ENCODE assay signal across 16 mouse cellular contexts in genomic region chr6:88811880-88812400, GRCm38 (mm10). TPM values are rescaled to one million over a fixed set of nuclear protein-coding genes. Genes with fewer than 3 reads are reported as not detected.
DNase-seq lines count a peak whose midpoint lies in the region; ATAC-seq and TF ChIP-seq lines count a peak whose summit lies in the region.
"Had no signal": no experiment of that assay in that cellular context is flagged by ENCODE, and none has a peak within 500 bp of the region (broad histone marks: within the 10 kb centered on the region; RNA-seq: fewer than 3 reads in every experiment).

No protein-coding gene starts in this region.

- no peaks in the 10 kb centered on the region for H3K36me3 ChIP-seq in heart, embryonic 10.5 days
- peaks cover 70 to 95% of the 10 kb centered on the region in 2 experiments for H3K36me3 ChIP-seq in CH12.LX (replicated peaks in 1 of 2; ENCODE audit: control insufficient read depth in 1 of 2, insufficient read depth in 1 of 2, low read length in 1 of 2)
- H3K36me3 ChIP-seq in intestine, embryonic 15.5 days = no peaks in the 10 kb centered on the region
- H3K36me3 ChIP-seq: limb, embryonic 13.5 days; midbrain, embryonic 12.5 days had no signal

- DNase-seq in heart, embryonic 10.5 days (ENCODE audit: low spot score) = no peak
- DNase-seq in heart, postnatal 10 days = no peak
- no peak for DNase-seq in left cerebral cortex, adult 2 months (ENCODE audit: extremely low spot score in 1 of 2, low spot score in 2 of 2)
- no peak for DNase-seq in left cerebral cortex, postnatal 36 days (ENCODE audit: low spot score in 2 of 2)
- DNase-seq in CH12.LX (ENCODE audit: extremely low read depth) = no peak
- DNase-seq in c-Kit-positive CD71-positive TER-119-positive erythroid progenitor cells, embryonic 14.5 days (ENCODE audit: low spot score) = no peak
- DNase-seq: adrenal gland, adult 8-10 months; cerebellum, adult 18-20 months; spleen, adult 18-20 months had no signal

- peaks cover 42% of the 10 kb centered on the region for H3K4me1 ChIP-seq in heart, embryonic 10.5 days
- peaks cover 41 to 89% of the 10 kb centered on the region in 2 experiments for H3K4me1 ChIP-seq in CH12.LX (ENCODE audit: control insufficient read depth in 1 of 2, insufficient read depth in 2 of 2)
- peaks cover 17% of the 10 kb centered on the region for H3K4me1 ChIP-seq in intestine, embryonic 15.5 days (replicated peaks)

- H3K9me3 ChIP-seq in heart, embryonic 10.5 days = no peaks in the 10 kb centered on the region
- H3K9me3 ChIP-seq in CH12.LX (replicated peaks; ENCODE audit: low read length) = no peaks in the 10 kb centered on the region
- no peaks in the 10 kb centered on the region for H3K9me3 ChIP-seq in intestine, embryonic 15.5 days
- H3K9me3 ChIP-seq: forebrain, embryonic 13.5 days; limb, embryonic 13.5 days; midbrain, embryonic 12.5 days had no signal

- dilution Hi-C loops in CH12.LX (cut with MboI; ENCODE audit: extremely low pct_ligation_motif_present, extremely low pct_unique_long_range_greater_than_20kb, low sequenced_read_pairs) = no loop called here

- peaks cover under 1% of the 10 kb centered on the region; the same call in 1 of the 2 replicates for H3K79me2 ChIP-seq in CH12.LX (replicated peaks; ENCODE audit: control insufficient read depth, extremely low read depth, insufficient read depth, poor library complexity, severe bottlenecking)

- no peak overlapping the region for H3K4me3 ChIP-seq in heart, embryonic 10.5 days
- no peak overlapping the region for H3K4me3 ChIP-seq in left cerebral cortex, adult 2 months
- no peak overlapping the region for H3K4me3 ChIP-seq in CH12.LX (replicated peaks in 1 of 3; ENCODE audit: low read depth in 2 of 3, low read length in 2 of 3, poor library complexity in 1 of 3)
- H3K4me3 ChIP-seq in intestine, embryonic 15.5 days (replicated peaks) = no peak overlapping the region
- H3K4me3 ChIP-seq: forebrain, embryonic 13.5 days; limb, embryonic 13.5 days; midbrain, embryonic 12.5 days had no signal

- intact Hi-C loops in heart, postnatal 10 days (cut with DNase I) = no loop called here
- intact Hi-C loops in left cerebral cortex, adult 2 months (cut with DNase I) = loop anchor here (5.0 kb wide), 1 partner anchor 85 kb away; no protein-coding TSS in a partner anchor
- intact Hi-C loops in left cerebral cortex, postnatal 36 days (cut with DNase I) = no loop called here

- H3K9ac ChIP-seq in CH12.LX (ENCODE audit: insufficient read depth, low read depth) = no peak overlapping the region
- no peak overlapping the region for H3K9ac ChIP-seq in intestine, embryonic 15.5 days
- H3K9ac ChIP-seq: forebrain, embryonic 13.5 days; limb, embryonic 13.5 days; midbrain, embryonic 12.5 days had no signal

- WGBS in heart, embryonic 10.5 days = 52% methylated on average over 7 of the region's 7 CpGs
- 54% methylated on average over 7 of the region's 7 CpGs for WGBS in intestine, embryonic 15.5 days

- in situ Hi-C loops in CH12.LX (cut with MboI; ENCODE audit: low pct_ligation_motif_present, low pct_unique_long_range_greater_than_20kb, low sequenced_read_pairs) = no loop called here

- 0 out of 2 replicates have a peak overlapping the region, but pooled peaks have one; percentile 37 for H3K27ac ChIP-seq in heart, embryonic 10.5 days
- H3K27ac ChIP-seq in left cerebral cortex, adult 2 months = peak overlapping the region; percentile 74
- H3K27ac ChIP-seq in CH12.LX (ENCODE audit: insufficient read depth, low read depth) = peak overlapping the region; percentile 53; the same call in 1 of the 2 replicates
- peak overlapping the region; percentile 18; the same call in 1 of the 2 replicates for H3K27ac ChIP-seq in intestine, embryonic 15.5 days
- H3K27ac ChIP-seq: forebrain, embryonic 13.5 days; limb, embryonic 13.5 days; midbrain, embryonic 12.5 days had no signal

- peak overlapping the region; percentile 24; the same call in 1 of the 2 replicates for H3K4me2 ChIP-seq in CH12.LX (ENCODE audit: insufficient read depth, low read depth, poor library complexity, severe bottlenecking)
- H3K4me2 ChIP-seq in intestine, embryonic 15.5 days (replicated peaks) = no peak overlapping the region
- H3K4me2 ChIP-seq: forebrain, embryonic 13.5 days; limb, embryonic 13.5 days; midbrain, embryonic 12.5 days had no signal

- ATAC-seq in intestine, embryonic 15.5 days = peak; percentile 57
- ATAC-seq in cerebellum, adult (ENCODE audit: insufficient number of reproducible peaks, low FRiP score, low TSS enrichment) = no peak
- ATAC-seq: CD4-positive, CD25-positive, alpha-beta regulatory T cell, adult 4 months; forebrain, embryonic 13.5 days; Patski had no signal

- no peak for TF ChIP-seq CTCF in left cerebral cortex, adult 2 months (IDR thresholded peaks at IDR 0.05)
- no peak for TF ChIP-seq CTCF in CH12.LX (conservative IDR thresholded peaks at IDR 0.05 in 1 of 2, IDR thresholded peaks at IDR 0.05 in 1 of 2; ENCODE audit: low read depth in 2 of 2, low read length in 2 of 2)

- TF ChIP-seq POLR2A in CH12.LX (IDR thresholded peaks at IDR 0.05; ENCODE audit: low read depth, low read length) = no peak

- H3K27me3 ChIP-seq in heart, embryonic 10.5 days (ENCODE audit: insufficient read depth, poor library complexity, severe bottlenecking) = 0 out of 2 replicates have a peak, but pooled peaks cover 5% of the 10 kb centered on the region
- no peaks in the 10 kb centered on the region for H3K27me3 ChIP-seq in CH12.LX (replicated peaks)
- no peaks in the 10 kb centered on the region for H3K27me3 ChIP-seq in intestine, embryonic 15.5 days (replicated peaks)
- H3K27me3 ChIP-seq: forebrain, embryonic 13.5 days; limb, embryonic 13.5 days; midbrain, embryonic 12.5 days; Patski had no signal

- TF ChIP-seq EP300 in CH12.LX (IDR thresholded peaks at IDR 0.05; ENCODE audit: low read length) = no peak

- TF ChIP-seq RAD21 in CH12.LX (IDR thresholded peaks at IDR 0.05; ENCODE audit: low read depth, low read length) = no peak

TF ChIP-seq in CH12.LX, 34 proteins besides CTCF, POLR2A, EP300 and RAD21:
- TF ChIP-seq BHLHE40 (IDR thresholded peaks at IDR 0.05; ENCODE audit: low read depth, low read length) = peak; percentile 45; the same call in 1 of the 2 replicates
- no peak for TF ChIP-seq ZKSCAN1 (IDR thresholded peaks at IDR 0.05; ENCODE audit: borderline replicate concordance, low read depth, low read length)
TF ChIP-seq in CH12.LX: peak in this region for 1.

RNA-seq across cellular contexts. Expression of gene Abtb1, which starts 29.8 kb away (rescaled TPM):
- polyA plus RNA-seq in heart, embryonic 10.5 days (2016; fragmentation: Nextera tagmentation; extraction: Ambion mirVana) = 20.9 and 23.5 TPM in 2 replicates
- 10 to 100 TPM; 18.7 to 21.0 TPM for total RNA-seq in heart, postnatal 10 days (2021)
- 10 to 100 TPM; 39.7 to 40.5 TPM for total RNA-seq in left cerebral cortex, adult 2 months (2021)
- total RNA-seq in left cerebral cortex, postnatal 36 days (2021) = 10 to 100 TPM; 43.4 to 45.9 TPM
- total RNA-seq in CH12.LX (2012; rRNA removed) (11.2 and 18.4 TPM in 2 replicates), CH12.LX (2014; rRNA removed) (13.0 and 14.9 TPM in 2 replicates)
- 17.8 and 20.8 TPM in 2 replicates for polyA plus RNA-seq in CH12.LX (2012; ENCODE audit: insufficient read length, low read depth)
- 24.2 and 25.0 TPM in 2 replicates for polyA plus RNA-seq in intestine, embryonic 15.5 days (2015; fragmentation: Nextera tagmentation; extraction: Ambion mirVana)

Comparison
In these comparisons a context has a peak if more than half of its experiments do, and no peak if none do; other contexts are left out.
1. H3K27ac ChIP-seq: peak in every context shown above with its lines; median percentile 74 in left cerebral cortex, adult 2 months; 53 in CH12.LX; 37 in heart, embryonic 10.5 days; 18 in intestine, embryonic 15.5 days.